Mouse (Mus musculus) spleen, adult 2 months (tissue): ENCODE results near the gene Ptgis.

Source experiments
- CTCF ChIP-seq: fragments of 200-500 bp; IDR thresholded peaks from 2 replicates; pipeline ENCODE4 v1.5.1; 2011; ENCODE audit warnings: mild to moderate bottlenecking, inconsistent platforms; ENCODE audit not compliant: insufficient read depth, insufficient read length, insufficient replicate concordance; ENCODE audit errors: extremely low read depth
- POLR2A ChIP-seq: fragments of 200-500 bp; IDR thresholded peaks from 2 replicates; pipeline ENCODE4 v1.6.1; 2011; ENCODE audit warnings: low read depth, low read length, inconsistent platforms

- TF ChIP-seq POLR2A (no peak), CTCF (peak; percentile 46; the same call in 1 of the 2 replicates)
These were observed 50.4 kb downstream of the Ptgis start, which contains the start of gene Kcnb1 for GRCm38 (mm10) chr2:167190076-167190399.
